Mouse (Mus musculus): ENCODE measurements around the gene Adamts15. TPM values are rescaled to one million over a fixed set of nuclear protein-coding genes. Genes with fewer than 3 reads are reported as not detected.

Gene Adamts15
- polyA plus RNA-seq, 1 experiment = not detected

DNA sequence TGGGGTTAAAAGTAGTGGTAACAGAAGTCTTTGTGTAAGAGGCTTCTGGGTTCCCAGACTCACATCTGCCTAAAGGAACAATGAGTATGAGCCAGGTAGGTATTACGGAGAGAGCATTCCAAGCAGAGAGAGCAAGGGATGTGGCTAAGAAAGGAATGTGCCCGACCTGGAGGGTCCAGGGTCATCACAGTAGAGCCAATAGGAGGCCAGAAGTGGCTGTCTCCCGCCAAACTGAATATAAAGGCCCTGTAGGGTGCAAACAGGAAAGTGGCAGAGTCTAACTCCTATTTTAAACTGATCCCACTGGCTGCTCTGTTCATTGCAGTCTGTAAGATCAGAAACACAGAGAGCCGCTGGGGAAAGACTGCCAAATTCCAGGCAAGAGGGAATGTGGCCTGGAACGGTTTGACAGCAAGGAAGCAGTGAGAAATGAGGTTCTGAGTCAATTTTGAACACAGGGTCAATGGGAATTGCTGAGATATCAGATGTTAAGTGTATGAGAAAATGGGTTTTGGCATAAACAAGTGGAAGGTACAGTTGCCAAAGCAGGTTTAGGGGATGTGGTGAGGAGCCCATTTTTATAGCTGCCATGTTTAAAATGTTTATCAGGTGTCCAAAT, 14.5 kb downstream of the Adamts15 start:
- no peaks in the 10 kb centered on the region for H3K79me2 ChIP-seq (ENCODE audit: control insufficient read depth, insufficient read depth)
- H3K36me3 ChIP-seq (ENCODE audit: control insufficient read depth, insufficient read depth) = no peaks in the 10 kb centered on the region
- no peak overlapping the region for H3ac ChIP-seq (ENCODE audit: control insufficient read depth, insufficient read length, low read depth)
- H3K79me3 ChIP-seq (ENCODE audit: low read depth) = no peaks in the 10 kb centered on the region
- no peaks in the 10 kb centered on the region for H3K27me3 ChIP-seq (ENCODE audit: control insufficient read depth, insufficient read depth, insufficient read length)
- TF ChIP-seq FOSL1 (IDR thresholded peaks at IDR 0.05; ENCODE audit: insufficient read depth, low read length, poor library complexity, severe bottlenecking) (no peak), MYOG (IDR thresholded peaks at IDR 0.05; ENCODE audit: control insufficient read depth, extremely low read depth, insufficient read length) (no peak), CTCF (IDR thresholded peaks at IDR 0.05; ENCODE audit: control insufficient read depth, insufficient read depth, insufficient read length) (no peak), MAX (IDR thresholded peaks at IDR 0.05) (no peak), MYOD1 (IDR thresholded peaks at IDR 0.05; ENCODE audit: control insufficient read depth, insufficient read length, low read depth) (no peak), USF1 (IDR thresholded peaks at IDR 0.05; ENCODE audit: low read depth) (no peak), CEBPB (IDR thresholded peaks at IDR 0.05; ENCODE audit: low read depth) (no peak)
- no peak overlapping the region for H3K4me3 ChIP-seq (ENCODE audit: insufficient read depth, poor library complexity, severe bottlenecking)

DNA sequence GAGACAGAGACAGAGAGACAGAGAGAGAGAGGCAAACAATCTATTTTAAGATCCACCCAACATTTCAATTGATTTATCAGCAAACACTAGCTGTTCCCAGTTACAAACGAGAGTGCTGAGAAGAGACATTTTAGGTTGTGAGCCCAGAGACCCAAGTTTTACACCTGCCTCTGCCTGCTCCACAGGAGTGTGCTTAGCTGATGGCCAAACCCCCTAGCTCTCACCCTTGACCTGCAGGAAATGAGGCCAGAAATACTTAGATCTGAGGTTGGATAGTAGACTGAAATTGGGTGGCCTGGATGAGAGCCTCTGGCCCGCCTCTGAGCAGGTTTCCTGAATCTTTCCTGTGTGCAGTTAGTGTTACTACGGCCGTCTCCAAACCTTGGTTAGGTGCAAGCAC, 15.8 kb downstream of the Adamts15 start:
- H3K27me3 ChIP-seq (ENCODE audit: control insufficient read depth, insufficient read depth, insufficient read length) = no peaks in the 10 kb centered on the region
- no peak overlapping the region for H3ac ChIP-seq (ENCODE audit: control insufficient read depth, insufficient read length, low read depth)
- no peaks in the 10 kb centered on the region for H3K79me2 ChIP-seq (ENCODE audit: control insufficient read depth, insufficient read depth)
- H3K36me3 ChIP-seq (ENCODE audit: control insufficient read depth, insufficient read depth) = no peaks in the 10 kb centered on the region
- no peaks in the 10 kb centered on the region for H3K79me3 ChIP-seq (ENCODE audit: low read depth)
- TF ChIP-seq USF1 (IDR thresholded peaks at IDR 0.05; ENCODE audit: low read depth) (no peak), MAX (IDR thresholded peaks at IDR 0.05) (no peak), FOSL1 (IDR thresholded peaks at IDR 0.05; ENCODE audit: insufficient read depth, low read length, poor library complexity, severe bottlenecking) (no peak), MYOG (IDR thresholded peaks at IDR 0.05; ENCODE audit: control insufficient read depth, extremely low read depth, insufficient read length) (no peak), MYOD1 (IDR thresholded peaks at IDR 0.05; ENCODE audit: control insufficient read depth, insufficient read length, low read depth) (no peak), CTCF (IDR thresholded peaks at IDR 0.05; ENCODE audit: control insufficient read depth, insufficient read depth, insufficient read length) (no peak), CEBPB (IDR thresholded peaks at IDR 0.05; ENCODE audit: low read depth) (no peak)
- no peak overlapping the region for H3K4me3 ChIP-seq (ENCODE audit: insufficient read depth, poor library complexity, severe bottlenecking)

DNA sequence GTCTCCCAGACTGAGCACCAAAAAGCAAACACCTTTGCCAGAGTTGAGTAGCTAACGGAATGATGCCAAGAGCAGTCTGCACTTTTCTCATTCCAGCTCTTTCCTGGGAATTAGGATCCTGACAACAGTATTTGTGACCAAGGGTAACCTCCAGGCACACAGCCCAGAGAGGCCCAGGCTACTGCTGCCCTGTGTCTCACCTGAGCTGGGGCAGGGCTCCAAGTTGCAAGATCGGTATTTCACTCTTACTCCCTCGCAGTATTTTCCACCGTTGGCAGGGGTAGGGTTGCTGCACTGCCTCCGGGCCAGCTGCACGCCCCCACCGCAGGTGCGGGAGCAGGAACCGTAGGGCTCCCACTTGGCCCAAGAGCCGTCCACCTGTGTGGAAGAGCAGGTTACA, 16.4 kb downstream of the Adamts15 start:
- Histone ChIP-seq H3K27me3 (ENCODE audit: control insufficient read depth, insufficient read depth, insufficient read length) (no peaks in the 10 kb centered on the region), H3K79me2 (ENCODE audit: control insufficient read depth, insufficient read depth) (no peaks in the 10 kb centered on the region), H3ac (ENCODE audit: control insufficient read depth, insufficient read length, low read depth) (no peak overlapping the region), H3K4me3 (ENCODE audit: insufficient read depth, poor library complexity, severe bottlenecking) (no peak overlapping the region), H3K79me3 (ENCODE audit: low read depth) (no peaks in the 10 kb centered on the region), H3K36me3 (ENCODE audit: control insufficient read depth, insufficient read depth) (no peaks in the 10 kb centered on the region)
- no peak for TF ChIP-seq MAX (IDR thresholded peaks at IDR 0.05)
- no peak for TF ChIP-seq FOSL1 (IDR thresholded peaks at IDR 0.05; ENCODE audit: insufficient read depth, low read length, poor library complexity, severe bottlenecking)
- no peak for TF ChIP-seq MYOG (IDR thresholded peaks at IDR 0.05; ENCODE audit: control insufficient read depth, extremely low read depth, insufficient read length)
- no peak for TF ChIP-seq USF1 (IDR thresholded peaks at IDR 0.05; ENCODE audit: low read depth)
- no peak for TF ChIP-seq CEBPB (IDR thresholded peaks at IDR 0.05; ENCODE audit: low read depth)
- no peak for TF ChIP-seq CTCF (IDR thresholded peaks at IDR 0.05; ENCODE audit: control insufficient read depth, insufficient read depth, insufficient read length)
- TF ChIP-seq MYOD1 (IDR thresholded peaks at IDR 0.05; ENCODE audit: control insufficient read depth, insufficient read length, low read depth) = no peak

DNA sequence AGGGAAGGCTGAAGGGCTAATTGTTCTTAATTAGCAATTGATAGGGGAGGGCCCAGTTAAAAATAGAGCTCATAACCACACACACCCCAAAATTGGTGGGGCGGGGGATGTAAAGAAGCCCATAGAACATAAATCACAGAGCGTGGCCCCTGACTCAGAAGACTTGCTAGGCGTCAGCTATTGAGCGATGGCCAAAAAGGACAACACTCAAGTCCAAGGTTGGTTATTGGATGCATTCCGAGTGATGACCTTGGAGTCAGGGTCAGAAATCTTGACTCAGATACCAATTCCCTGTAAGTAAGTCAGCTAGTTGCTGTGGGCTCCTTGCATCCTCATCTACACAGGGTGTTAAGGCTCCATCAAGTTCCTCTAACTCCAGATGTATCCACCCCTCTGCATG, 19.0 kb downstream of the Adamts15 start:
- Histone ChIP-seq H3K79me3 (ENCODE audit: low read depth) (no peaks in the 10 kb centered on the region), H3ac (ENCODE audit: control insufficient read depth, insufficient read length, low read depth) (no peak overlapping the region), H3K36me3 (ENCODE audit: control insufficient read depth, insufficient read depth) (no peaks in the 10 kb centered on the region), H3K4me3 (ENCODE audit: insufficient read depth, poor library complexity, severe bottlenecking) (no peak overlapping the region), H3K79me2 (ENCODE audit: control insufficient read depth, insufficient read depth) (no peaks in the 10 kb centered on the region), H3K27me3 (ENCODE audit: control insufficient read depth, insufficient read depth, insufficient read length) (no peaks in the 10 kb centered on the region)
- no peak for TF ChIP-seq MYOG (IDR thresholded peaks at IDR 0.05; ENCODE audit: control insufficient read depth, extremely low read depth, insufficient read length)
- no peak for TF ChIP-seq MYOD1 (IDR thresholded peaks at IDR 0.05; ENCODE audit: control insufficient read depth, insufficient read length, low read depth)
- TF ChIP-seq USF1 (IDR thresholded peaks at IDR 0.05; ENCODE audit: low read depth) = no peak
- no peak for TF ChIP-seq FOSL1 (IDR thresholded peaks at IDR 0.05; ENCODE audit: insufficient read depth, low read length, poor library complexity, severe bottlenecking)
- TF ChIP-seq MAX (IDR thresholded peaks at IDR 0.05) = no peak
- no peak for TF ChIP-seq CTCF (IDR thresholded peaks at IDR 0.05; ENCODE audit: control insufficient read depth, insufficient read depth, insufficient read length)

DNA sequence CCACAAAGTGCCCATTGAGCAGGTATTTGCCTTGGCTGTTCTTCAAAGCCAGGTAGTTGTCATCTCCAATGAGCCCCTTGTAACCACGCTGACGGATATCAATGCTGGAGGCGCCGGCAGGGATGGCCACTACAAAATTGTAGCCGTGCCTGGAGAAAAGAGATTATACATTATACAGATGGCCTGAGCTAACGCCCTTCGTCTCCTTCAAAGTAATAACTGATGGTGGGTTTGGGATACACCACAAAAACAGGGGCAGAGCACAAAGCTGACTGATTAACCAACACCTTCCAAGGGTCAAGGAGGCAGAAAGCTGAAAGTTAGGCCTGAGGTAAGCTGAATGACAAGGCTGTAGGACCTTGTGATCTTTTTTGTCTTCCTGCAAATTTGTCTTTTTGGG, 19.6 kb downstream of the Adamts15 start:
- no peaks in the 10 kb centered on the region for H3K36me3 ChIP-seq (ENCODE audit: control insufficient read depth, insufficient read depth)
- H3K79me3 ChIP-seq (ENCODE audit: low read depth) = no peaks in the 10 kb centered on the region
- H3K4me3 ChIP-seq (ENCODE audit: insufficient read depth, poor library complexity, severe bottlenecking) = no peak overlapping the region
- no peaks in the 10 kb centered on the region for H3K79me2 ChIP-seq (ENCODE audit: control insufficient read depth, insufficient read depth)
- H3ac ChIP-seq (ENCODE audit: control insufficient read depth, insufficient read length, low read depth) = no peak overlapping the region
- H3K27me3 ChIP-seq (ENCODE audit: control insufficient read depth, insufficient read depth, insufficient read length) = no peaks in the 10 kb centered on the region
- TF ChIP-seq MYOD1 (IDR thresholded peaks at IDR 0.05; ENCODE audit: control insufficient read depth, insufficient read length, low read depth) (no peak), FOSL1 (IDR thresholded peaks at IDR 0.05; ENCODE audit: insufficient read depth, low read length, poor library complexity, severe bottlenecking) (no peak), MAX (IDR thresholded peaks at IDR 0.05) (no peak), USF1 (IDR thresholded peaks at IDR 0.05; ENCODE audit: low read depth) (no peak), CTCF (IDR thresholded peaks at IDR 0.05; ENCODE audit: control insufficient read depth, insufficient read depth, insufficient read length) (no peak), MYOG (IDR thresholded peaks at IDR 0.05; ENCODE audit: control insufficient read depth, extremely low read depth, insufficient read length) (no peak), CEBPB (IDR thresholded peaks at IDR 0.05; ENCODE audit: low read depth) (no peak)
